Mouse (Mus musculus): Measurements from ENCODE around the gene Tmem19. TPM values are rescaled to one million over a fixed set of nuclear protein-coding genes. Genes with fewer than 3 reads are reported as not detected.

The Tmem19 gene
- polyA plus RNA-seq, 1 experiment from 2014 or later, result 35.2 TPM

GRCm38 (mm10) chr10:115297582-115297981 lies 64.7 kb downstream of the Tmem19 start:
- Histone ChIP-seq H3K4me2 (ENCODE audit: low read depth, low read length) (no peak overlapping the region), H3K27me3 (replicated peaks; ENCODE audit: control insufficient read depth, insufficient read depth, low read length) (no peaks in the 10 kb centered on the region), H3K4me3 (ENCODE audit: low read length) (no peak overlapping the region), H3K9ac (ENCODE audit: low read depth, low read length) (no peak overlapping the region), H3K4me1 (ENCODE audit: control insufficient read depth, insufficient read depth, low read length) (no peaks in the 10 kb centered on the region), H3K9me3 (ENCODE audit: control insufficient read depth, low read length) (no peaks in the 10 kb centered on the region), H3K27ac (ENCODE audit: low read length) (no peak overlapping the region), H3K36me3 (ENCODE audit: control insufficient read depth, insufficient read depth, low read length) (peaks cover 9% of the 10 kb centered on the region)
- ATAC-seq, result no peak
- WGBS, result 93% methylated on average over 5 of the region's 5 CpGs

- Histone ChIP-seq H3K36me3 (ENCODE audit: control insufficient read depth, insufficient read depth, low read length) (peaks cover 9% of the 10 kb centered on the region), H3K27ac (ENCODE audit: low read length) (no peak overlapping the region), H3K4me3 (ENCODE audit: low read length) (no peak overlapping the region), H3K4me1 (ENCODE audit: control insufficient read depth, insufficient read depth, low read length) (no peaks in the 10 kb centered on the region), H3K9ac (ENCODE audit: low read depth, low read length) (no peak overlapping the region), H3K27me3 (replicated peaks; ENCODE audit: control insufficient read depth, insufficient read depth, low read length) (no peaks in the 10 kb centered on the region), H3K4me2 (ENCODE audit: low read depth, low read length) (no peak overlapping the region), H3K9me3 (ENCODE audit: control insufficient read depth, low read length) (no peaks in the 10 kb centered on the region)
- WGBS, result 76% methylated on average over 9 of the region's 9 CpGs
- peak; percentile 52; the same call in 1 of the 2 replicates for ATAC-seq
These were observed 65.8 kb downstream of the Tmem19 start for GRCm38 (mm10) chr10:115296401-115296935.

GRCm38 (mm10) chr10:115295162-115295561 lies 67.1 kb downstream of the Tmem19 start:
- Histone ChIP-seq H3K4me3 (ENCODE audit: low read length) (no peak overlapping the region), H3K9ac (ENCODE audit: low read depth, low read length) (no peak overlapping the region), H3K4me1 (ENCODE audit: control insufficient read depth, insufficient read depth, low read length) (no peaks in the 10 kb centered on the region), H3K9me3 (ENCODE audit: control insufficient read depth, low read length) (no peaks in the 10 kb centered on the region), H3K36me3 (ENCODE audit: control insufficient read depth, insufficient read depth, low read length) (peaks cover 9% of the 10 kb centered on the region; the same call in 1 of the 2 replicates), H3K27ac (ENCODE audit: low read length) (no peak overlapping the region), H3K4me2 (ENCODE audit: low read depth, low read length) (no peak overlapping the region), H3K27me3 (replicated peaks; ENCODE audit: control insufficient read depth, insufficient read depth, low read length) (no peaks in the 10 kb centered on the region)
- 98% methylated on average over 3 of the region's 3 CpGs for WGBS
- ATAC-seq, result no peak

- no peaks in the 10 kb centered on the region for H3K9me3 ChIP-seq (ENCODE audit: control insufficient read depth, low read length)
- H3K27me3 ChIP-seq (replicated peaks; ENCODE audit: control insufficient read depth, insufficient read depth, low read length), result no peaks in the 10 kb centered on the region
- no peak overlapping the region for H3K4me3 ChIP-seq (ENCODE audit: low read length)
- H3K36me3 ChIP-seq (ENCODE audit: control insufficient read depth, insufficient read depth, low read length), result peaks cover 9% of the 10 kb centered on the region; the same call in 1 of the 2 replicates
- H3K9ac ChIP-seq (ENCODE audit: low read depth, low read length), result no peak overlapping the region
- H3K27ac ChIP-seq (ENCODE audit: low read length), result no peak overlapping the region
- no peak overlapping the region for H3K4me2 ChIP-seq (ENCODE audit: low read depth, low read length)
- ATAC-seq, result no peak
- 92% methylated on average over 7 of the region's 7 CpGs for WGBS
- no peaks in the 10 kb centered on the region for H3K4me1 ChIP-seq (ENCODE audit: control insufficient read depth, insufficient read depth, low read length)
These were observed 67.6 kb downstream of the Tmem19 start for GRCm38 (mm10) chr10:115294715-115295114.

GRCm38 (mm10) chr10:115293946-115294345 lies 68.4 kb downstream of the Tmem19 start:
- Histone ChIP-seq H3K9me3 (ENCODE audit: control insufficient read depth, low read length) (no peaks in the 10 kb centered on the region), H3K4me3 (ENCODE audit: low read length) (no peak overlapping the region), H3K4me1 (ENCODE audit: control insufficient read depth, insufficient read depth, low read length) (no peaks in the 10 kb centered on the region), H3K9ac (ENCODE audit: low read depth, low read length) (no peak overlapping the region), H3K27ac (ENCODE audit: low read length) (no peak overlapping the region), H3K4me2 (ENCODE audit: low read depth, low read length) (no peak overlapping the region), H3K36me3 (ENCODE audit: control insufficient read depth, insufficient read depth, low read length) (peaks cover 9% of the 10 kb centered on the region; the same call in 1 of the 2 replicates), H3K27me3 (replicated peaks; ENCODE audit: control insufficient read depth, insufficient read depth, low read length) (no peaks in the 10 kb centered on the region)
- 92% methylated on average over 7 of the region's 7 CpGs for WGBS
- ATAC-seq, result no peak

GRCm38 (mm10) chr10:115290671-115291070 lies 71.6 kb downstream of the Tmem19 start:
- Histone ChIP-seq H3K4me3 (ENCODE audit: low read length) (no peak overlapping the region), H3K27ac (ENCODE audit: low read length) (no peak overlapping the region), H3K4me2 (ENCODE audit: low read depth, low read length) (no peak overlapping the region), H3K9ac (ENCODE audit: low read depth, low read length) (no peak overlapping the region), H3K36me3 (ENCODE audit: control insufficient read depth, insufficient read depth, low read length) (peaks cover 20% of the 10 kb centered on the region), H3K4me1 (ENCODE audit: control insufficient read depth, insufficient read depth, low read length) (no peaks in the 10 kb centered on the region), H3K27me3 (replicated peaks; ENCODE audit: control insufficient read depth, insufficient read depth, low read length) (no peaks in the 10 kb centered on the region), H3K9me3 (ENCODE audit: control insufficient read depth, low read length) (no peaks in the 10 kb centered on the region)
- ATAC-seq, result no peak
- WGBS, result 94% methylated on average over 9 of the region's 9 CpGs

Other genes with a start within 250 kb of the Tmem19 start
- gene Tph2, start 177.5 kb downstream of the Tmem19 start, polyA plus RNA-seq (2015; fragmentation: Nextera tagmentation; extraction: Ambion mirVana), result not detected in 2 replicates
- gene Tbc1d15, start 111.0 kb downstream of the Tmem19 start, polyA plus RNA-seq (2015; fragmentation: Nextera tagmentation; extraction: Ambion mirVana), result 56.2 and 58.7 TPM in 2 replicates
- gene Rab21, start 46.9 kb downstream of the Tmem19 start, polyA plus RNA-seq (2015; fragmentation: Nextera tagmentation; extraction: Ambion mirVana), result 4.7 and 5.1 TPM in 2 replicates
- gene Thap2, start 21.9 kb upstream of the Tmem19 start, polyA plus RNA-seq (2015; fragmentation: Nextera tagmentation; extraction: Ambion mirVana), result 18.6 and 22.6 TPM in 2 replicates
- gene Zfc3h1, start 22.5 kb upstream of the Tmem19 start, polyA plus RNA-seq (2015; fragmentation: Nextera tagmentation; extraction: Ambion mirVana), result 11.5 and 15.0 TPM in 2 replicates
- not detected in 2 replicates for gene A930009A15Rik, start 207.5 kb upstream of the Tmem19 start, polyA plus RNA-seq (2015; fragmentation: Nextera tagmentation; extraction: Ambion mirVana)
- 4.1 and 5.0 TPM in 2 replicates for gene Lgr5, start 225.3 kb upstream of the Tmem19 start, polyA plus RNA-seq (2015; fragmentation: Nextera tagmentation; extraction: Ambion mirVana)

Measured in intestine, embryonic 16.5 days (tissue).